Mouse (Mus musculus): ENCODE results near the gene Gm49366.
"Not testable (repeated sequence)": the region's sequence is repeated elsewhere in the genome, so short reads cannot be mapped to it uniquely, and the experiment has no call there.

Gm49366 gene

GRCm38 (mm10) chr12:84038691-84039111 lies at the start of gene Gm49366:
Gene Gm49366, plus strand, starts transcription at chr12:84038935.
- DNase-seq (ENCODE audit: low spot score) = not testable (repeated sequence)

GRCm38 (mm10) chr12:83989378-83989777 lies 49.4 kb upstream of the Gm49366 start:
- no peak for DNase-seq (ENCODE audit: low spot score)

GRCm38 (mm10) chr12:83997221-83997620 lies 41.5 kb upstream of the Gm49366 start:
- no peak for DNase-seq (ENCODE audit: low spot score)

GRCm38 (mm10) chr12:83998341-83999107 lies 40.2 kb upstream of the Gm49366 start:
- no peak for DNase-seq (ENCODE audit: low spot score)

GRCm38 (mm10) chr12:83999237-83999636 lies 39.5 kb upstream of the Gm49366 start:
- peak; percentile 61 for DNase-seq (ENCODE audit: low spot score)

- no peak for DNase-seq (ENCODE audit: low spot score)
These were observed 38.3 kb upstream of the Gm49366 start for GRCm38 (mm10) chr12:84000418-84000817.

- DNase-seq (ENCODE audit: low spot score) = no peak
These were observed 34.9 kb upstream of the Gm49366 start for GRCm38 (mm10) chr12:84003866-84004265.

- no peak for DNase-seq (ENCODE audit: low spot score)
These were observed 30.5 kb upstream of the Gm49366 start for GRCm38 (mm10) chr12:84008251-84008650.

- no peak for DNase-seq (ENCODE audit: low spot score)
These were observed 30.0 kb upstream of the Gm49366 start for GRCm38 (mm10) chr12:84008729-84009128.

GRCm38 (mm10) chr12:84009171-84009965 lies 29.4 kb upstream of the Gm49366 start, which contains the start of gene Acot1:
Gene Acot1, plus strand, starts transcription at chr12:84009490.
- DNase-seq (ENCODE audit: low spot score) = peak; percentile 54

GRCm38 (mm10) chr12:84010201-84010600 lies 28.5 kb upstream of the Gm49366 start:
- no peak for DNase-seq (ENCODE audit: low spot score)

- peak; percentile 90 for DNase-seq (ENCODE audit: low spot score)
These were observed 27.3 kb upstream of the Gm49366 start for GRCm38 (mm10) chr12:84011251-84012040.

- no peak for DNase-seq (ENCODE audit: low spot score)
These were observed 25.6 kb upstream of the Gm49366 start for GRCm38 (mm10) chr12:84013130-84013529.

- no peak for DNase-seq (ENCODE audit: low spot score)
These were observed 25.0 kb upstream of the Gm49366 start for GRCm38 (mm10) chr12:84013701-84014100.

- DNase-seq (ENCODE audit: low spot score) = peak; percentile 81
These were observed 18.2 kb upstream of the Gm49366 start for GRCm38 (mm10) chr12:84020528-84020927.

- DNase-seq (ENCODE audit: low spot score) = not testable (repeated sequence)
These were observed 16.5 kb upstream of the Gm49366 start for GRCm38 (mm10) chr12:84022266-84022665.

GRCm38 (mm10) chr12:84023052-84023745 lies 15.5 kb upstream of the Gm49366 start:
- no peak for DNase-seq (ENCODE audit: low spot score)

- no peak for DNase-seq (ENCODE audit: low spot score)
These were observed 12.8 kb upstream of the Gm49366 start for GRCm38 (mm10) chr12:84025888-84026287.

- not testable (repeated sequence) for DNase-seq (ENCODE audit: low spot score)
These were observed 10.4 kb upstream of the Gm49366 start for GRCm38 (mm10) chr12:84028328-84028727.

GRCm38 (mm10) chr12:84029043-84029442 lies 9.7 kb upstream of the Gm49366 start:
- not testable (repeated sequence) for DNase-seq (ENCODE audit: low spot score)

- DNase-seq (ENCODE audit: low spot score) = peak; percentile 85
These were observed 7.9 kb upstream of the Gm49366 start for GRCm38 (mm10) chr12:84030659-84031332.

Data from adipocyte (in vitro differentiated cells).